Mouse (Mus musculus) forebrain, embryonic 15.5 days (tissue): Measurements from ENCODE around the gene Ubl4b. TPM values are rescaled to one million over a fixed set of nuclear protein-coding genes. Genes with fewer than 3 reads are reported as not detected.

Experiments used
- ATAC-seq: fragments of 200-750 bp; cut with Nextera tagmentation; replicated peaks from 2 replicates; pipeline ENCODE4 v1.8.0; 2017; ENCODE audit warnings: mild to moderate bottlenecking, moderate TSS enrichment, moderate library complexity
- H3K27ac ChIP-seq: fragments of 300-500 bp; sonication (generic); replicated peaks from 2 replicates; pipeline ENCODE4 v1.5.1; 2015; ENCODE audit warnings: mild to moderate bottlenecking, inconsistent platforms
- H3K27me3 ChIP-seq: fragments of 300-500 bp; sonication (generic); 2 replicates; pipeline ENCODE4 v1.6.1; 2015; ENCODE audit warnings: inconsistent platforms
- H3K36me3 ChIP-seq: fragments of 300-500 bp; sonication (generic); 2 replicates; pipeline ENCODE4 v1.6.1; 2015; ENCODE audit warnings: mild to moderate bottlenecking, inconsistent platforms
- H3K4me1 ChIP-seq: fragments of 300-500 bp; sonication (generic); 2 replicates; pipeline ENCODE4 v1.6.1; 2015; ENCODE audit warnings: inconsistent platforms
- H3K4me2 ChIP-seq: fragments of 300-500 bp; sonication (generic); replicated peaks from 2 replicates; pipeline ENCODE4 v1.6.1; 2015; ENCODE audit warnings: mild to moderate bottlenecking, inconsistent platforms
- H3K4me3 ChIP-seq: fragments of 300-500 bp; sonication (generic); 2 replicates; pipeline ENCODE4 v1.5.1; 2015; ENCODE audit warnings: mild to moderate bottlenecking, inconsistent platforms
- H3K9ac ChIP-seq: fragments of 300-500 bp; sonication (generic); replicated peaks from 2 replicates; pipeline ENCODE4 v1.6.1; 2015; ENCODE audit warnings: mild to moderate bottlenecking, inconsistent platforms
- H3K9me3 ChIP-seq: fragments of 300-500 bp; sonication (generic); 2 replicates; pipeline ENCODE4 v1.6.1; 2016; ENCODE audit warnings: inconsistent platforms
- WGBS: fragments of 180-500 bp; shearing (Covaris S2); methylation state at CpG from one replicate; pipeline ENCODE4 v1.1.7; 2015; ENCODE audit warnings: mixed read lengths; 5-methylcytosine and 5-hydroxymethylcytosine counted together
- polyA plus RNA-seq: library from polyadenylated mRNA; unstranded; fragments of >200 nt; fragmentation: Nextera tagmentation; extraction: Ambion mirVana; gene quantifications from 2 replicates; pipeline ENCODE4 v1.2.1, GENCODE M21; 2015

Ubl4b gene
- polyA plus RNA-seq = 0.13 TPM in 1 of 2 replicates, not detected in the other

DNA sequence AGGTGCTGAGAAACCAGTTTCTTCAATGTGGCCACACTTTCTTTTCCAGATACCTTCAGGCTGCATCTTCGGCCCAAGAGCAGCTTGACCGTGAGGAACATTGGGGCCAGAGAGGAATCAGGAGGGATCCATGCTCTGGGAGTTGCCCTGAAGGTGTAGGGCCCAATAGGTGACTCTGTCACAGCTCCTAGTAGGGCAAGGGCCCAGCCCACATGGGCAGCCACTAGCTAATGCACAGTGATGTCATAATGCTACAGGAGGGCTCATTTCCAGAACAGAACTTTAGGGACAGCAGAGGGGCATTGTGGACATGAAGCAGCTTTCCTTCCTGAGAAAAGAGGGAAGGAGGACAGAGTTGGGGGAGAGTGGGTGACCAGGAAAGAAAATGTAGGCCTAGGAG is at the start of gene Ubl4b:
Gene Ubl4b (minus strand): TSS at position 232 of the 400 bp plus-strand sequence.
- whole genome bisulfite sequencing = 93% methylated on average over 2 of the region's 2 CpGs
- Histone ChIP-seq H3K4me1 (no peaks in the 10 kb centered on the region; the same call in 1 of the 2 replicates), H3K4me3 (no peak within 1 kb of the TSS), H3K36me3 (no peaks in the 10 kb centered on the region), H3K27me3 (no peaks in the 10 kb centered on the region), H3K4me2 (no peak within 1 kb of the TSS), H3K27ac (no peak within 1 kb of the TSS), H3K9me3 (no peaks in the 10 kb centered on the region), H3K9ac (no peak within 1 kb of the TSS)
- ATAC-seq = no peak

- peaks cover 42% of the 10 kb centered on the region for H3K27me3 ChIP-seq
- H3K36me3 ChIP-seq = no peaks in the 10 kb centered on the region
- H3K27ac ChIP-seq = no peak overlapping the region
- H3K9ac ChIP-seq = no peak overlapping the region
- ATAC-seq = 0 out of 2 replicates have a peak, but pooled peaks have one; percentile 18
- 39% methylated on average over 6 of the region's 6 CpGs for WGBS
- H3K9me3 ChIP-seq = no peaks in the 10 kb centered on the region
- peaks cover 17% of the 10 kb centered on the region for H3K4me1 ChIP-seq
- no peak overlapping the region for H3K4me2 ChIP-seq
- H3K4me3 ChIP-seq = no peak overlapping the region
Observed at GRCm38 (mm10) chr3:107600127-107600526, 45.3 kb upstream of the Ubl4b start.

- Histone ChIP-seq H3K4me3 (no peak overlapping the region), H3K36me3 (no peaks in the 10 kb centered on the region), H3K4me2 (no peak overlapping the region), H3K9ac (no peak overlapping the region), H3K9me3 (no peaks in the 10 kb centered on the region), H3K27ac (no peak overlapping the region), H3K27me3 (peaks cover 63% of the 10 kb centered on the region), H3K4me1 (peaks cover 23% of the 10 kb centered on the region)
- 4% methylated on average over 22 of the region's 22 CpGs for WGBS
- no peak for ATAC-seq
Observed at GRCm38 (mm10) chr3:107597586-107598389, 42.9 kb upstream of the Ubl4b start.

DNA sequence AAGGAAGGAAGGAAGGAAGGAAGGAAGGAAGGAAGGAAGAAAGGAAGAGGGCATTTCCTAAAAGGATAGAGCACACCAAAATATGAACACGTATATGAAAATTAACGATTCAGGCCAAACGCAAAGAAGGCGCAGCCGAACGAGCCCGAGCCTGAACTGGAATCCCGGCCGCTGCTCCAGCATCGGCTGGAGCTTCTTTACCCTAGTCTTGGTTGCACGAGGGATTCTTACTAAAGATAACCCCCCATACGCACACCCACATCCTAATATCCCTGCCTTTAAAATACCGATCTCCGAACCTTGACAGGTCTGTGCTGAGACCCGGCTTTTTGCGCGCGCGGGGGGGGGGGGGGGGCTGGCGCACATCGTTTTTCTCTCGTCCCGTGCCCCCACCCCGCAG is 42.3 kb upstream of the Ubl4b start:
- Histone ChIP-seq H3K4me3 (no peak overlapping the region), H3K36me3 (no peaks in the 10 kb centered on the region), H3K9me3 (no peaks in the 10 kb centered on the region), H3K27ac (no peak overlapping the region), H3K4me1 (peaks cover 23% of the 10 kb centered on the region), H3K27me3 (peaks cover 70% of the 10 kb centered on the region), H3K9ac (no peak overlapping the region), H3K4me2 (no peak overlapping the region)
- 2% methylated on average over 20 of the region's 24 CpGs for WGBS
- no peak for ATAC-seq

DNA sequence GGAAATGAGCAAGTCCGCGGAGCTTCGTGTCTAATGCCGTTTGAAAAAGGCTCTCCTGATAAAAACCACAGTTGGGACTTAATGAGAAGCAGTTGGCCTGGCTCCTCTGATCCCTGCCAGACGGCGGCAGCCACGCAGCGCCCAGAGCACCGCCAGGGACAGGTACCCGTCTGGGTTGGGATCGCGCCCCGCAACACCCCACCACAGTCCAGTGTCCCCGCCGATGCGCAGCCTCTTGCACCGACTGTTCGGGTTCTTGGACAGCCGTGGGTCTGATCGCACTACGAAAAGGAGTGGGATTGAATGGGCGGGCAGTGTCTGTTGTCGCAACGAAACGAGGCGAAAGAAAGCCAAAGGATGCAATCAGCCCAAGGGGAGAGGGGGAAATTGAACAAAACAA is 41.7 kb upstream of the Ubl4b start:
- Histone ChIP-seq H3K4me3 (peak overlapping the region; percentile 34), H3K9ac (no peak overlapping the region), H3K36me3 (no peaks in the 10 kb centered on the region), H3K27ac (no peak overlapping the region), H3K4me1 (peaks cover 23% of the 10 kb centered on the region), H3K9me3 (no peaks in the 10 kb centered on the region), H3K27me3 (peaks cover 76% of the 10 kb centered on the region), H3K4me2 (peak overlapping the region; percentile 32)
- under 1% methylated on average over 26 of the region's 26 CpGs for WGBS
- 0 out of 2 replicates have a peak, but pooled peaks have one; percentile 7 for ATAC-seq

DNA sequence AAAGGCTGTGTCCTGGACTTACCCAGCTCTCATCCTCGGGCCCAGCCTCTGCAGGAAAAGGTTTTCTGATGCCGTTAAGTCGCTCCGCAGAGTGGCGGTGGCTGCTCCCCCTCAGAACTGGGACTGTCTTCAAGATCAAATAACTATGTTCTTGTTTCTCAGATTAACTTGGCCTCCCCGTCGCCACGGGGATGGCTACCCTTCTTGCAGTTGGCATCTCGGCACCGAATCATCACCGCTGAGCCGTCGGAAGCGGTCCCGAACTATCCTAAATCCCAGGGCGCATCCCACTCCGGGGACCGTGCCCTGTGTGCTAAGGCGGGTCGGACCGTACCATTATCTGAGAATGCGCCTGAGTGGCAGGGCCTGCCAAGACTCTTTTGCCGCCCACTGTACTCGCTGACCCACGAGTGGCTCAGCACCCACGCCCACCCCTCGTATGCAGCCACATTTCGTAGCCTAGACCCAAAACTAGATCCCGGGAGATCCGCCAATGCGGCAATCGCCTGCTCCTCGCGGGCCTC is 41.1 kb upstream of the Ubl4b start:
- Histone ChIP-seq H3K27ac (no peak overlapping the region), H3K4me3 (peak overlapping the region; percentile 34), H3K4me1 (peaks cover 23% of the 10 kb centered on the region), H3K9ac (no peak overlapping the region), H3K9me3 (no peaks in the 10 kb centered on the region), H3K36me3 (no peaks in the 10 kb centered on the region), H3K4me2 (no peak overlapping the region), H3K27me3 (peaks cover 81% of the 10 kb centered on the region)
- 0 out of 2 replicates have a peak, but pooled peaks have one; percentile 21 for ATAC-seq
- WGBS = under 1% methylated on average over 34 of the region's 34 CpGs

DNA sequence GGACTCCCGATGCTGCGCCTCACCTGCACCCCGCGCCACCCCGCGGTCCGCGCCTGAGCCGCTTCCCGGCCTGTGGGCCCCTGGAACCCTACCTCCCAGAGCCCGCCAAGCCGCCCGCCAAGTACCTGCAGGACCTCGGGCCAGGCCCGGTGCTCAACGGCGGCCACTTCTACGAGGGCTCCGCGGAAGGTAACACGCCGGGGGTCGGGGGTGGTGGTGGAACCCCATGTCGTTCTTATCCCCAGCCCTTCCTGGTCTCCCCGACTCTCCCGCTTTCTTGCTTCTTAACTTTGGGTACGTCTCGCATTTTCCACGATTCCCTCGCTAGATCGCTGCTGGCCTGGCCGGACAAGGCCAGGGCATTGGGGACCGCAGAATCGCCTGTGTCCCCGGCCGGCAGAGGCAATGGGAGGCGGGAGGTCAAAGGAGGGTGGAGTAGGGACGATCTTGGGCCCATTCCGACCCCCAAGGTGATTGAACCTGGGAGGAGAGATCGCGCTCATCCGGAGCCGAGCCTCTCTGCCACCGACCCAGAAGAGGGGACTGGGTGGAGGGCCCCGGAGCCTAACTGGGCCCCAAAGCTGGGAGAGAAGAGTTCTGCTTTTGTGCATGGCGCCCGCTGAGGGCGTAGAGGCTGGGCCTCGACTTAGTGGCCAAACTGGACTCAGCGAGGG is 40.5 kb upstream of the Ubl4b start:
- H3K9ac ChIP-seq = peak overlapping the region; percentile 16; the same call in 1 of the 2 replicates
- 2% methylated on average over 44 of the region's 50 CpGs for WGBS
- peak overlapping the region; percentile 50 for H3K4me2 ChIP-seq
- H3K27ac ChIP-seq = no peak overlapping the region
- no peak for ATAC-seq
- peaks cover 78% of the 10 kb centered on the region for H3K27me3 ChIP-seq
- no peaks in the 10 kb centered on the region for H3K9me3 ChIP-seq
- no peaks in the 10 kb centered on the region for H3K36me3 ChIP-seq
- peaks cover 23% of the 10 kb centered on the region for H3K4me1 ChIP-seq
- peak overlapping the region; percentile 34 for H3K4me3 ChIP-seq

GRCm38 (mm10) chr3:107594662-107595263 is 39.9 kb upstream of the Ubl4b start, which contains the start of gene Alx3:
Gene Alx3, plus strand, starts transcription at chr3:107595031.
- peaks cover 72% of the 10 kb centered on the region for H3K27me3 ChIP-seq
- no peak within 1 kb of the TSS for H3K27ac ChIP-seq
- no peak; the same call in 1 of the 2 replicates for ATAC-seq
- peak within 1 kb of the TSS; percentile 16; the same call in 1 of the 2 replicates for H3K9ac ChIP-seq
- H3K36me3 ChIP-seq = no peaks in the 10 kb centered on the region
- WGBS = under 1% methylated on average over 40 of the region's 46 CpGs
- peak within 1 kb of the TSS; percentile 50 for H3K4me2 ChIP-seq
- H3K4me3 ChIP-seq = peak within 1 kb of the TSS; percentile 34
- H3K9me3 ChIP-seq = no peaks in the 10 kb centered on the region
- peaks cover 23% of the 10 kb centered on the region for H3K4me1 ChIP-seq

DNA sequence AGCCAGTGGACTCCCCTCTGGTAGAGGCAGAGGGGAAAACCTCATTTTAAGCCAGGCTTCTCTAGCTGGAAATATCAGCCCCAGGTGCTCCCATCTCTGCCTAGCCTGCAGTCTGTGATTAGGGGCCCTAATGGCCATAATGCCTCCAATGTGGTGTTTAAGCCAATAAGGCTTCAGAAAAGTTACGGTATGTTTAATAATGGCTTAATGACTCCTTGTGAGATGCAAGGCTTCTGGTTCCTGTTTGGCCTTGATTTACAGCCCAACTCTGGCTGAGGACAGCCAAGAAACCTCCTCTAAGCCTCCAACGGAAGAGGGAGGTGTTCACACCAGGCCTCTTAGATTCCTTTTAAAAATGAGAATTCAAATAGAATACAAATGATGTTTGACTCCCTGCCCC is 38.8 kb upstream of the Ubl4b start:
- 52% methylated on average over 2 of the region's 2 CpGs for WGBS
- no peak overlapping the region for H3K9ac ChIP-seq
- no peaks in the 10 kb centered on the region for H3K9me3 ChIP-seq
- H3K4me1 ChIP-seq = peaks cover 23% of the 10 kb centered on the region
- no peak overlapping the region for H3K4me2 ChIP-seq
- H3K27ac ChIP-seq = no peak overlapping the region
- no peak for ATAC-seq
- H3K4me3 ChIP-seq = no peak overlapping the region
- no peaks in the 10 kb centered on the region for H3K36me3 ChIP-seq
- H3K27me3 ChIP-seq = peaks cover 60% of the 10 kb centered on the region

DNA sequence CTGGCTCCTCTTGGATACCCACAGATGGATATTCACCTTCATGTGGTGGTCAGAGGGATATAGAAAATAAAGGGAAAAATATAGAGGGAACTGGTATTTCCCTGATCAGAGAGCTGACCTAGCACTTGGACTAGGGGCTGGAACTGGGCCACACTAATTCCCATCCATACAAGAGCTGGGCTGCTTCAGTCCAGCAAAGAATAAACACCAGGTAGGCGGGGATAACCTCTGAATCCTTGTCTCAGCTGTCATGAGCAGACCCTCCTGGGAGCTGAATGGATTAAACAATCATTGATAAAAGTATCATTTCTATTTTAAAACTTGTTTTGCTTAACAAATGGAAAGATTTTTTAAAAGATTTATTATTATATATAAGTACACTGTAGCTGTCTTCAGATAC is 36.7 kb upstream of the Ubl4b start:
- H3K4me3 ChIP-seq = no peak overlapping the region
- no peak for ATAC-seq
- 64% methylated on average over 1 of the region's 1 CpGs for WGBS
- H3K9me3 ChIP-seq = no peaks in the 10 kb centered on the region
- H3K36me3 ChIP-seq = no peaks in the 10 kb centered on the region
- no peak overlapping the region for H3K27ac ChIP-seq
- peaks cover 20% of the 10 kb centered on the region for H3K4me1 ChIP-seq
- H3K4me2 ChIP-seq = no peak overlapping the region
- H3K9ac ChIP-seq = no peak overlapping the region
- H3K27me3 ChIP-seq = peaks cover 46% of the 10 kb centered on the region

- WGBS = 75% methylated on average over 6 of the region's 6 CpGs
- H3K9me3 ChIP-seq = no peaks in the 10 kb centered on the region
- H3K4me1 ChIP-seq = peaks cover 13% of the 10 kb centered on the region
- H3K36me3 ChIP-seq = no peaks in the 10 kb centered on the region
- H3K9ac ChIP-seq = no peak overlapping the region
- no peak overlapping the region for H3K4me2 ChIP-seq
- ATAC-seq = no peak
- peaks cover 45% of the 10 kb centered on the region for H3K27me3 ChIP-seq
- H3K27ac ChIP-seq = no peak overlapping the region
- H3K4me3 ChIP-seq = no peak overlapping the region
Observed at GRCm38 (mm10) chr3:107586504-107586903, 31.6 kb upstream of the Ubl4b start.

- no peak overlapping the region for H3K4me3 ChIP-seq
- ATAC-seq = no peak
- WGBS = 8% methylated on average over 1 of the region's 1 CpGs
Observed at GRCm38 (mm10) chr3:107583893-107584292, 29.0 kb upstream of the Ubl4b start.

More at GRCm38 (mm10) chr3:107583893-107584292, 29.0 kb upstream of the Ubl4b start:
- Histone ChIP-seq H3K4me1 (peaks cover 13% of the 10 kb centered on the region), H3K27me3 (peaks cover 62% of the 10 kb centered on the region), H3K9ac (no peak overlapping the region), H3K4me2 (no peak overlapping the region), H3K9me3 (no peaks in the 10 kb centered on the region), H3K36me3 (no peaks in the 10 kb centered on the region), H3K27ac (no peak overlapping the region)
